Mouse (Mus musculus): ENCODE measurements around the gene Gm38394. TPM values are rescaled to one million over a fixed set of nuclear protein-coding genes. Genes with fewer than 3 reads are reported as not detected.
"Not testable (repeated sequence)": the region's sequence is repeated elsewhere in the genome, so short reads cannot be mapped to it uniquely, and the experiment has no call there.

Gm38394 gene
- 10 to 100 TPM; 25.4 to 25.9 TPM for total RNA-seq (2021)
- long read RNA-seq, partial matches to known transcripts = 3 of 4 reads
- long read RNA-seq, other reads (novel, unspliced or antisense) = 1 of 4 reads

DNA sequence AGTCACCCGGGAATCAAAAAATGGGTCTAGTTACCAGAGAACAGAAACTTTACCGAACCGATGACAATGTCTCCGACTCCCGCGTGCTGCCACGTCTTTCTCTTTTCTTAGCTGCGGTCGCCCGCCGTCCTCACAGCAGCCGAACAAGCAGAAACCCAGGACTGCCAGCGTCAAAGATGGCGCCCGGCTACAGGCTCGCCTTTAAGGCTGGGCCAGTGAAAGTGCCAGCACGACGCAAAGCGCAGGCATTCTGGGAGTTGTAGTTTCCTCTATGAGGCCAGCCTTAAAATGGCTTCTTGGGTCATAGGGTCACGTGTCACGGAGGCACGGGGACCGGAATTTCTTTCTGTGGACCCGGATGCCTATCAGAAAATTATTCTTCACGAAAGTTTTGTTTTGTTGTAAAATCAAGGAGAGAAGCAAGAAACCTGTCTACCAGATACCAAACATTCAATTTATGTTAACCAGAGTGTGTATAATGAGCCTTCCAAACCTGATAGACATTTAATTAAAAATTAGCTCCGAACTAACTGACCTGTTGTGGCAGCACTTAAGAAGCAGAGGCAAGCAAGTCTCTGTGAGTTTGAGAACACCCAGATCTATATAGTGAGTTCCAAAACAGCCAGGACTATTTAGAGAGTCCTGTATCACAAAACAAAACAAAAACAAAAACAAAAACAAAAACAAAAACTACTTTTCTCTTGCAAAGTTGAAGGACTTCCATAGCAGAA lies at the start of gene Gm38394:
Gm38394 (minus strand) TSS at position 116 of the 731 bp plus-strand sequence.
- peak; percentile 88 to 91 for DNase-seq (ENCODE audit: low spot score in 2 of 2)

DNA sequence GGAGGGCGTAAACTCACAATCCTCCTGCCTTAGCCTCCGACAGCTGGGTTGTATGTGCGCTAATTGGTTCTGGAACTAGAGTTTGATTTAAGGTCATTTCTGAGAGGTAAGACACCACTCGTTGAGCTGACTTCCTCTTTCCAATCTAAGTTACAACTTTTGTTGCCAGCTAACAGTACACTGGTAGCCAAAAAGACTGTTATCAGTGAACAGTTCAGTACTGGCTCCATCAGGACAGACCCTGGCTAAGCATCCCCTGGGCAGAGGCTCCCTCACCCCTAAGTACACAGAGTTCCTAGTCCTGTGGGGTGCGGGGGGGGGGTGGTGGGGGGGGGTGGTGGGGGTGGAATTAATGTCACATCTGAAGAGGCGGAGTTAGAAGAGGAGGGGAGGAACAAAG lies 49.8 kb upstream of the Gm38394 start:
- DNase-seq (ENCODE audit: low spot score in 2 of 2) = no peak

DNA sequence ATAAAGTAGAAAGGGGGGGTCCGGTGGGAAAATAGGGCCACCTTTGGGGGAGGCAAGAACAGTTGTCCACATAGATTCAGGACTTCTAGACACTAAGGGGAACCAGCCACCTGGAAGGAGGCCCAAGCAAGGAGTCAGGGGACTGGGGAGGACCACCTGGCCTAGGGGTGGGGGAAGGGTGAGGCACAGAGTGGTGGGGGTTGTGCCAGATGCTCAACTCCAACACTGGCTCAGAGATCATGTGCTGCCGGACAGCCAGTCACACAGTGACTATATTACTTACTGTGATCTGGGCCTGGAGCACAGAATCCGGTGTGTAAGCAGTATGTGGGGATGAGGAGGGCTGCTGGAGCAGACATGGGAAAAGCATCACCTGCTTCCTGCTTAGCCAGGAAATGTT lies 48.2 kb upstream of the Gm38394 start:
- no peak for DNase-seq (ENCODE audit: low spot score in 2 of 2)

DNA sequence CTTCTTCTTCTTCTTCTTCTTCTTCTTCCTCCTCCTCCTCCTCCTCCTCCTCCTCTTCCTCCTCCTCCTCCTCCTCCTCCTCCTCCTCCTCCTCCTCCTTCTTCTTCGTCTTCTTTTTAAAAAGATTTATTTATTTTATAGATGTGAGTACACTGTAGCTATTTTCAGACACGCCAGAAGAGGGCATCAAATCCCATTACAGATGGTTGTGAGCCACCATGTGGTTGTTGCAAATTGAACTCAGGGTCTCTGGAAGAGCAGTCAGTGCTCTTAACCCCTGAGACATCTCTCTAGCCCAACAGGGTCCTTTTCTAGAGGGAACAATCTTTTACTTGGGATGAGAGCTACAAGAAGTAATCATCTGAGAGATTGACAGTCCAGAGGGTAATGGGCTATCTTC lies 40.7 kb upstream of the Gm38394 start:
- DNase-seq (ENCODE audit: low spot score in 2 of 2) = not testable (repeated sequence)

DNA sequence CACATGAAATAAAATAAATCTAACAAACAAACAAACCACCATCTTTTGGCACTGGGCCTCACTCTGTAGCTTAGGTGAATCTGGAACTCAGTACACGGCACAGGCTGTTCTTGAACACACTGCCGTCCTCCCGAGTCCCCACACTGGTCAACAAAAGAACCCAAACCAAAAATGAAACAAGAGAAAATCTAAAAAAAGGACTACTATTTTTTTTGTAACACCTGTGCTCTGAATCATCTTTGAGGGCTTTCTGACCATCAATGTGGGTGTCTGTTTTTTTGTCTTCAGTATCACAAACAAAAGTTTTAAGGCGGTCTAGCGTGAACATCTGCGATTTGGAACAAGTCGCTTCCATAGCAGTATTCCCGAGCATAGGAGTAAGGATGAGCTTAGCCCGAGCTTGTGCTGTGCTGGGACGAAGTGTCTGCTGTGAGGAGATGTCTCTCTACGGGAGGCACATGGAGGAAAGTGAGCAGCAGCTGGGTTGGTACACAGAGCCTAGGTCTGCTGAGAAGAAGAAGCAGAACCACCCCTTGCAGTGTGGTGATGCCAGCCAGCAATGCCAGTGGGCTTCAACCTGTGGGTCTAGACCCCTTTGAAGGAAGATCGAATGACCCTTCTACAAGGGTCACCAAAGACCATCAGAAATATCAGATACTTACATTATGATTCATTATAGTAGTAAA lies 37.0 kb upstream of the Gm38394 start:
- no peak for DNase-seq (ENCODE audit: low spot score in 2 of 2)

DNA sequence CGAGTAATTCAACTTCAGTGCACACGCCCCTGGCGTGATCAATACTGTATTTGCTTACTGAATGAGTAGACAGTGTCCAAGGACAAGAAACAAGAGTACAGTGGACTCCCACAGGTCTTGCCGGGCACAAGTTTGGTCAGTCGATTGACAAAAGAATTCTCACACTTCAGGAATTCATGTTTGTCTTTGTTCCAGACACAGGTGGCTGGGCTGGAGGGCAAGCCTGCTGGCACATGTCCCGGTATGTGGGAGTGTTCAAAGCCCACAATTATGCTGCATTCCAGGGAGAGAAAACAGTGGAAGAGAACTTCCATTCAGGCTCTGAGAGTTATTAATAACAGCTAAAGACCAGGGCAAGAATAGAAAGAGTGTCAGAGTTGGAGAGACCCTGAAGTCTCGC lies 34.8 kb upstream of the Gm38394 start:
- no peak for DNase-seq (ENCODE audit: low spot score in 2 of 2)

DNA sequence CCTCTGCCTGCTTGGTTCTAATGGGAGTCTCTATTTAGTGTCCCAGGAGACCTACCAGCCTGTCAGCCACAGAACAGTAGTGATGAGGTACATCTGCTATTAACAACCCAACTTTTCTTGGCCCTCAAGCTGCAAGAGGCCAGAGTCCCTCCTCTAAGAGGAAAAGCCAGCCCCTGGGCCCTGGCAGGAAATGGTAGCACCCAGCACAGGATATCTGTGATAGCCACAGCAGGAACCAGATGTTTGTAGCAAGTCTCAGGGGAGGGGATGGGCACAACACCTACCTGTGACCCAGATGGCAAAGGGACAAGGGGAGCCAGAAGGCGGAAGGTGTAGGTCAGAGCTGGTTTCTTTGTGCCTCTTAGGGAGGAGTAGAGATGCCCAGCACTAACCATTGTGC lies 33.8 kb upstream of the Gm38394 start:
- DNase-seq (ENCODE audit: low spot score in 2 of 2) = no peak

DNA sequence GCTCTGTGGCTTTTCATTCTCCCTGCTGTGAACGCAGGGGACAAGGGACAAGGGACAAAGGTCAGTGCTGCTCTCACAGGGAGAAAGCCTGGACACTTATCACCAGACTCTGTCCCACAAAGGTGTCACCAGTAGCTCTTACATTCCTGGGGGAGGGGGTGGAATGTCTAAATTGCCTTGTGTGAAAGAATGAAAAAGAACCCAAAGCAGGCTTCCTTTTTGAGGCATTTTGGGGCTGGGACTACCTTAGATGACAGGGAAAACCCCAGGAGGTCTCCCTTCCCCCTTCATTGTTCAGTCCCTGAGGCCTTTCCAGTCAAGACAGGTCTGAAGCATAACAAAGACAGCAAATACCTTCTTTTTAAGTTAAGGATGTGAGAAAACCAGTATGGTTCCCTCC lies 33.2 kb upstream of the Gm38394 start:
- DNase-seq (ENCODE audit: low spot score in 2 of 2) = no peak

DNA sequence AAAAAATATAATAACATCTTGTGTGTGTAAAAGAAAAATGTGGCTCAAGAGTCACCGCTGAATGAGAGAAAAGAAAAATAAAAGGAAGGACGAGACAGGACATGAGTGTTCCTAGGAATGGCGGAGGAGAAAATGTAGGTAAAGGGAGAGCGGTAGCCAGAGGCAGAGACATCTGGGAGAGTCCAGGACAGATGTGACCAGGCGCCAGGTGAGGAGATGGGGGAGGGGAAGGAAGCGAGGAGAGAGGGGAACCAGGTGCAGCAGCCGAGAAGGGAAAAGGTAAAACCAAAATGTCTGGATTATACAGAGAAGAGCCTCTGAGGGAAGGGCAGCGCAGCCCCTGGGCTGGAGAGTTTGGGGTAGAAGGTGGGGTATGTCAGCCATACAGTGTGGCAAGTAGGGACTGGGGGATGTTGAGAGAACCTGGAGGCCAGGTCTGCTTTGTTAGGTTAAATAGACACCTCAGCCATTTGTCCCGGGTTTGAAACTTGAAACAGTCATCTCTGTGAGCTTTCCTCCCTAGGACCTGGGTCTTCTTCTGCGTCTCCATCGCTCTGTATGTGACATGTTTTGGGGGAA lies 32.5 kb upstream of the Gm38394 start:
- no peak for DNase-seq (ENCODE audit: low spot score in 2 of 2)

DNA sequence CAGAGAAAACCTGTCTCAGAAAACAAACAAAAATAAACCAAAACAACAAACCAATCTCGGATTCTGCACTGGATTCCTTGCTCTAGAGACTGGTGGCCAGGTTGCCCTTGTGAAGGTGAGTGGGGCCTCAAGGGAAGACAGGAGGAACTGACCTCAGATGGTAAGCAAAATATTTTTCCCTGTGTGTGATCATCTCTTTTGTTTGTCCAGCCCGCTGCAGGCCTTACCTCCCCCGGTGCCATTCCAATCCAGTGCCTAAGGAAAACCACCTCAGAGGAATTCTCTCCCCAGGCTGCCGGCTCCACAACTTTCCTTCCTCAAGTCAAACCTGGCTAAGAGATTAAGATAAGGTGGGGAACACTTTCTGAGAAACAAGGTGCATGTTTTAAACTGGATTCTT lies 31.1 kb upstream of the Gm38394 start:
- DNase-seq (ENCODE audit: low spot score in 2 of 2) = no peak

DNA sequence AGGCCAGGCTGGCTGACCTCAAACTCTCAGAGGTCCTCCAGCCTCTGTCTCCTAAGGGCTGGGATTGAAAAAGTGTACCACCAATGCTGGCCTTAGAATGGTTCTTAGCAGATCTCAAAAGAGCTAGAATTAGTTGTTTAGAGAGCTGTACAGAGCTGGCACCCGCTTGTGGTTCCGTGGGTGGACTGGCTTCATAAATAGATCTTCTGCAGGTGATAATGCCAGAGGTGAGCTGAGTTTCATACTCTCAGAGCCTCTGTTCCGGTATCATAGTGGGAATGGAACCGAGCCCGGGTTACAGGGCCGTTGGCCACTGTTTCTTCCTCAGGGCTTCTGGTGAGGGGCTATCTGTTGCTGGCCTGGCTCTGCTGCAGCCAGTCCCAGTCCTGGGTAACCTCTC lies 29.9 kb upstream of the Gm38394 start:
- DNase-seq (ENCODE audit: low spot score in 2 of 2) = no peak

DNA sequence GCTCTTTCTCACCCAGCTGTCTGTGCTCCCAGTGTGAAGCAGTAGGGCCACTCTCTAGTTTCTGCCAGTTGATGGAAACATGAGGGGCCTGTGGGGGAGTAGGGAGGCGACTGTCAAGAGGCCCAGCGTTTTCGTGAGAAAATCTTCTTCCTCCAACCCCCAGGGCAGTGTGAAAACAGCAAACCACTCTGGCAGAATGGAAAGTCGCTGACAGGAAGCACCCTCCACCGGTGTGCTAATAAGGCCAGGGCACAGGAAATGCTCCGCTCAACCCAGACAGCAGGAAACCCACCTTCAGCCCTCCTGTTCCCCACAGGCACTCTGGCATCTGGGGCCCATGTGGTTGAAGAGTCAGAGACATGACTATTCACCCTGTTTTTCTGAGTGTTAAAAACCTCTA lies 28.8 kb upstream of the Gm38394 start, which contains the start of gene Lax1:
Lax1 (minus strand) TSS at position 212 of the 400 bp plus-strand sequence.
- no peak for DNase-seq (ENCODE audit: low spot score in 2 of 2)

DNA sequence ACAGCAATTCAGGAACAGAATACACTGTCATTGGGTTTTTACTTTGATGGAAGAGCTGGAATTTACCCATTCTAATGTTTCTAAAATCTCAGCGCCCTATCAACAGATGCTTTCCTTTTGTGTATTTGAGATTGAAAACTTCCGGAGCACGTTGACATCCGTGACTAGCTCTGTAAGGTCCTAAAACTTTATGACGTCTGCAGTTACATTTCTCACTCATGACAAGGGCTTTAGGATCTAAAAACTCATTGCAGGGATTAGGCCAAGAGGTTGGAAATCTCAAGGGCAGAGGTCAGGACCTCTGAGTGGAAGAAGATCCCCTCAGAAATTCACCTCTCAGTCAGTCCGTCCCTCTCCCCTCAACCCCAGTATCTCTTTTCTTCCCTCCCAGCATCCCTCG lies 27.2 kb upstream of the Gm38394 start:
- DNase-seq (ENCODE audit: low spot score in 2 of 2) = no peak

DNA sequence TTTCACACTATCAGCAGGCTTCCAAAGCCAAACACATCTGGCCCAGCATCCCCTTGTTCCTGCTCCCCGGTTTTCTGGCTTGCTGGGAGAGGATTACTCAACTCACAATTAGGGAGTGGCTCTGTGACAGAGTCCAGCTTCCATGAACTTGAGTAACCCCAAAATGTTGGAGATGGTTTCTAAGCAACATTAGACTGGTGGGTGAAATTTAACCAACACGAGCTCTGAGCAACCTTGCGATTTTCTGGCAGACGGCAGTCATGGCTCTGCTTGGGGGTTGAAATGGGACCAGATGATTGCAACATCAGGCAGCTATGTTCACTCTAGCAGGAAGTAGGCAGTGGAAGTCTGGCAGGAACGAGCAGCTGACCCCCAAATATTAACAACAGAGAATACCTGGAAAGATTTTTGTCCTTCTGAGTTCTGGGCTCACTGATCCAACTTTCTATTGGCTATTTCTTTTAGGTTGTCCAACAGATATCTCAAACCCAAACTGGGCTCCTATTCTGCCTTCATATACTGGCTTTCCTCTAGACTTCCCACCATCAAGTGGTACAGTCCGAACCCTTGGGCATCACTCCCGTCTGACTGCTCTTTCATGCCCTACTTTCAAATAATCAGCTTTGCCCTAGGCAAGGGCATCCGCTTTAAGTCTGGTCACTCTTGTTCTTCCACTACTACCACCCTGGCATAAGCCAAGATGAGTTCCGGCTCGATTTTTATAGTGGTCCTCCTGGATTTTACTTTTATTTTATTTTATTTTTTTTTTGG lies 24.8 kb upstream of the Gm38394 start:
- DNase-seq (ENCODE audit: low spot score in 2 of 2) = peak in 1 of 2 experiments; percentile 16

DNA sequence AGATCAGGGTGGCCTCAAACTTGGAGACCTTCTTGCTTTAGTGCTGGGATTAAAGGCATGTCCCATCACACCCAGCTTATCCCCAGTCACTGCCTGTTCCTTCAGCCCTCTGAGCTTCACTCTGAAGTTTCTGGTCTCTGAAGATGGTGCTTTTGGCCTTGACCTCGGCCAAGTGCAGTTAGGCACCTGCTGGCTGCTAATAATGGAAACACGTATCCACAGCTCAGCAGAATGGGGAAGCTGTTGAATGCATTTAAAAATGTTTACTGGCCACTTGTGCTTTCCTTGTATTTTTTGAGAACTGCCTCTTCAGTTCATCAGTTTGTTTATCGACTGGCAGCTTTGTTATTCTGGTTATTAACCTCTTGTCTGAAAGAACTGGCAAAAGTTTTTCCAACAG lies 10.7 kb upstream of the Gm38394 start:
- no peak for DNase-seq (ENCODE audit: low spot score in 2 of 2)

DNA sequence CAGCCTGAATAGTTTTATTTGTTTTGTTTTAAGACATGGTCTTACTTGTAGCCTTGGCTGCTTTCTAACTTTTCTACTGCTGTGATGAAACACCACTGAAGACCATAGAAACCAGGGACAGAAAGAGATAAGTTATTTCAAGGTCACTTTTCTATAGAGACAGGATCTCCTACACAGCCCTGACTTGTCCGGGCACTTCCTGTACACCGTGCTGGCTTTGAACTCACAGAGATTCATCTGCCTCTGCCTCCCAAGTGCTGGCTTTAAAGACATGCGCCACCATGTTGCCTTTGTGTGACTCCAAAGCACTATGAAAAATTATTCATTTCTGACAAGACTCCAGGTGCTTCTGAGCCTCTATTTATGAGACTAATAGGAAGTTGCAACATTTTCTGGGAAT lies 10.1 kb upstream of the Gm38394 start:
- no peak for DNase-seq (ENCODE audit: low spot score in 2 of 2)

DNA sequence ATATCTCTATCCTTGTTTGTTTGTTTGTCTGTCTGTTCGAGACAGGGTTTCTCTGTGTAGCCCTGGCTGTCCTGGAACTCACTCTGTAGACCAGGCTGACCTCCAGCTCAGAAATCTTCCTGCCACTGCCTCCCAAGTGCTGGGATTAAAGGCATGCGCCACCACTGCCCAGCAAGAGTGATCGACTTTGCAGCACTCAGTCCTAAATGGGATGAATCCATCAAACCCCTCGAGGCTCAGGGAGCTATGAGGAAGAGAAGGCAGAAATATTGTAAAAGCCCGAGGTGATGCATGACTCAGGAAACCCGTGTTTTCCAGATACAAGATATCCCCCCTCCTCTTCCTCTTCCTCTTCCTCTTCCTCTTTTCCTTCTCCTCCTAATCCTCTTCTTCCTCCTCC lies 9.7 kb upstream of the Gm38394 start:
- no peak for DNase-seq (ENCODE audit: low spot score in 2 of 2)

DNA sequence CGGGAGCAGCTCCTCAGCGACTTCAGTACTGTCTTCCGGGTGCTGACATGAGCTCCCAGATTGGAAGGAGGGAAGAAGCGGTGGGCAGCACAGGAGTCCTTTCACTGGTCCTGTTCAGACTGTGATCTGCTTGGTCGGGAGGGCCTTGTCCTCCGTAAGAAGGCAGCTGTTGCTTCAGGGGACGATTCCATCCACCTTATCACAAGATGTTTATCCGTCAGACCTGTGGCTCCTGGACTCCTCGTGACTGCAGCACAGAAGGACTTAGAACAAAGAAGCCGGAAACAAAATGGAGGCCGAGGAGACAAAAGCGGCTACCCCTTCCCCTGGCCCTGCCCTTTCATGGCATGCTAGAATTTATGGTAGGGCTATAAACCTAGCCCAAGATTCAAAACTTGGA lies 9.1 kb upstream of the Gm38394 start:
- DNase-seq (ENCODE audit: low spot score in 2 of 2) = no peak

DNA sequence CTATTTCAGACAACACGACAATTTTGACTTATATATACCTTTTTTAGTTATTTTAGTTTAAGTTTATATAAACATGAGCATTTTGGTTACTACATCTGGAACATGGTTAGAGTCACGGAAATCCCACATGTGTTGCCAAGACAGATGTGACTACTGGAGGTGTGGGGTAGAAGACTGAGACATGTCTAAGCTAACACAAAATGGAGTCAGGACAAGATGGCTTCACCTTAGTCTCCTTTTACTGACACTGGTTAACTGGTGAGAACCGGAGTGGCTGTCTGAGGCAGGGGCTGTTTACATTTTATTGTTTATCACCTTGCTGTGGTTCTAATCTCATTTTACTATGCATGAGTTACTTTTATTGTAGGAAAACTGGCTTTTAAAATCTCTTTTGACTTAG lies 7.5 kb upstream of the Gm38394 start:
- DNase-seq (ENCODE audit: low spot score in 2 of 2) = no peak

DNA sequence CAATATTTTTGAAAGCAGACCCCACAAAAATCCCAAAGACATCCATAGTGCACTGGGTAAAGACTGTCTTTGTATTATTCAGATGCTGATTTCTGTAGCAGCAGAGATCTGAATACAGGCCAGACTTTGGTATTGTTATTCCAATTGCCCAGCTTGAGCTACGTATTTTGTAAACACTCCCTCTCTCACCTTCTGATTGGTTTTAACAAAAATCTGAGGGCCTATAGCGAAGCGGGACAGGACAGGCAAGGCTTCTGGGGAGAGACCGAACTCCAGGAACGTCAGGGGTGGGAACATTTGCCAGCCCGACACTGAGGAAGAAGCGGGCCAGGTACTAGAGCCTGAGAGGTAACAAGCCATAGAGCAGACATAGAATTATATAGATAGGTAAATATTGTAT lies 6.6 kb upstream of the Gm38394 start:
- no peak for DNase-seq (ENCODE audit: low spot score in 2 of 2)

DNA sequence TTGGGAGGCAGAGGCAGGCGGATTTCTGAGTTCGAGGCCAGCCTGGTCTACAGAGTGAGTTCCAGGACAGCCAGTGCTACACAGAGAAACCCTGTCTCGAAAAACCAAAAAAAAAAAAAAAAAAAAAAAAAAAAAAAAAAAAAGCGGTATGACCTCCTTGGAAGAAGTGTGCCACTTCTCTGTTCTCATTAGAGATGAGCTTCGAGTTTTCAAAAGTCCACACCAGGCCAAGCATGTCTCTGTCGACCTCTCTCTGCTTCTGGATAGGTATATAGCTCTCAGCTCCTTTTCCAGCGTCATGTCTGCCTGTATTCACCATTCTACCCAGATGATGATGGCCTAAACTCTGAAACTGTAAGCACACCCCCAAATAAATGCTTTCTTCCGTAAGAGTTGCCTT lies 4.6 kb upstream of the Gm38394 start:
- not testable (repeated sequence) for DNase-seq (ENCODE audit: low spot score in 2 of 2)

Data from layer of hippocampus, postnatal 10 days (tissue).